Mouse (Mus musculus): ENCODE data around the gene Rapgef3.

Rapgef3 gene

DNA sequence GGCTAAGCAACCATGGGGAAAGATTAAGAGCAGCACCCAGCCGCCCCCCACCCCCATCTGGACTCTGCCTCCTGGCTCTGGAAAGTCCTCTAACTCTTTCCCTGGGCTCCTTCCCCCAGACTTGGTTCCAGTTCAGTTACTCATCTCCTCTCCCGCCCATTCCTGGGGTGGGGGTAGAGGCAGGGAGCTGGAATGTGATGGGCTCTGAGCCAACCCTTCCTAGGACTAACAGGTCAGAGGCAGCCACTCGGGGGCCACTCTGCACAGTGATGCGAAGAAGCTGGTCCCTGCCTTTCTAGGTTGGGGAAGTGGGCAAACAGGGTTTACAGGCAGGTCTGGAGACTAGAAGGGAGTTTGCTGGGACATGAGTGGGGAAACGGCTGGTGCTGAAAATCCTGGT lies 5.3 kb upstream of the Rapgef3 start:
- DNase-seq = peak; percentile 97 to 99

DNA sequence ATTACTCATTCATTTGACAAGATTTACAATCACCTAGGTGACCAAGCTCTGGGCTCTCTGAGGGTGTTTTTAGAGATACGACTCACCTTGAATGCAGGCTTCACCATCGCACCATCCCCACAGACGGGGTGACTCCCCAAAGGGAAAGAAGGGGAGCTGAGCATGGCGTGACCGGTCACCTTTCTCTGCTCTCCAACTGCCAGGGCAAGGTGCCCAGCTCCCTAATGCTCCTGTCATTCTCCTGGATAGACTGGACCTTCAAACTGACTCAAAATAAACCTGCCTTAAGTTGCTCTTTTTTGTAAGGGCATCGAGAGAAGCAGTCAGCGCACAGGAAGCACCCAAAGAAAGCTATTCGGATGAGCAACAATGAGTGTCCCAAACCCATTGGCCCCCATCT lies 2.5 kb upstream of the Rapgef3 start:
- DNase-seq = peak in 1 of 2 experiments; percentile 59

DNA sequence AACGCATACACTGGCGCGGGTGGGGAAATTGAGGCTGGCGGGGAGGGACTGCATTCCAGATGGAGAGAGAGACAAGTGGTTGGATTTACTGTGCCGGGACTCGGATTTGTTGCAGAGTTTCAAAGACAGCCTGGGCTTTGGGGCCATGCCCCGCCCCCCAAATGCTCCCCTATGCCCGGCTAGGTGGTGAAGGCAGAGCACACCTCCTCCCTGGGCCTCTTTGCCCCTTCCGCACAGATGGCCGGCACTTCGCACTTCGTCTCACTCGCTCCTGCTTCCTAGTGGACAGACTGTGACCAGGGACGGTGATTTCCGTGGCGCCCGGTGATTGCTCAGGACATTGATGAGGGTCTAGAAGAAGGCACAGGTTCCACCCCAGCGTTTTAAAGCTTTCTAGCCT lies 420 bp upstream of the Rapgef3 start:
- DNase-seq = peak; percentile 69 to 79

DNA sequence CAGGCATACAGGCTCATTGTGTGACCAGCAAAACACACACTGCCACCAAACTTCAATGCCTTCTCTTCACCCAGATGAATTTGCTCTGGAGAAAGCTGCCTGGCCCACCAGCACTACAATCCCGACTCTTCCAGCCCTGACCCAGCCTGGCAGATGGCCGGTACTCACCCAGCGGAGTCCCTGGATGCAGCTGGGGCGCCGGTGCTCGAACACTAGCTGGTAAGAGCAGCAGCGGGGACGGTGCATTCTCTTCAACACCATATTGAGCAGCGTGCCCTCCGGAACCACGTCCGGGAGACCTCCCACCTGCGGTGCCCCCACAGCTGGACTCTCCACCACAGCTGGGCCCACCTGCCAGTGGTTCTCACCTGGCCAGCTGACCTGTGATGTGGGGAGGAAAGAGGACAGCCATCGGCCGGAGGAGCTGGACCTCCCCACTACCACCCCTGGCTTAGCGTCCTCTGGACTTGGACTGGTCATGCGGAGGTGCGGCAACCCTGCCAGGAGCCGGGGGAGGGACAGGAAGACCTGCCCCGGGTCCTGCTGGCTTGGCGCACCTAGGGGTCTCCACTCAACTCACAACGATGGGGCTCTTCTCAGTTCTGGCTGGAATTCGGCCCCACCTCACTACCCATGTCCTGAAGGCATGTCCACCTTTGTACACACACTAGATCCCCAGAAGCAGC lies 1.0 kb downstream of the Rapgef3 start:
- peak; percentile 86 to 88 for DNase-seq

DNA sequence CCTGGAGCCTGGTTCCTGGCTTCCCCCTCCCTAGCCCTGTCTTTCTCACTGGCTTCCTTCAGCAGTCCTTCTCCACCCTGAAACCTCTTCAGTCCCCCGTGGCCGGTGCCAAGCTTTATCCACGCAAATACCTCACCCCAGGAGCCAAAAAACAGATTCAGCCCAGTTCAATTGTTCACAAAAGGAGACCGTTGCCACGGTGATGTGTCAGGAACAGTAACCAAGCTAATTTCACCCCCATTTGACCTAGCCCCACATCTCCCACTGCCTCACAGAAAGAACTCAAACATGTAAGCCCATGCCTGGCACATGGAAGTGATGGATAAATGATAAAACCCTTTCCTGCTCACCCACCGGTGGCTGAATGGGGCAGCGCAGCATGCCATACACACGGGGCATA lies 1.6 kb downstream of the Rapgef3 start:
- DNase-seq = no peak

DNA sequence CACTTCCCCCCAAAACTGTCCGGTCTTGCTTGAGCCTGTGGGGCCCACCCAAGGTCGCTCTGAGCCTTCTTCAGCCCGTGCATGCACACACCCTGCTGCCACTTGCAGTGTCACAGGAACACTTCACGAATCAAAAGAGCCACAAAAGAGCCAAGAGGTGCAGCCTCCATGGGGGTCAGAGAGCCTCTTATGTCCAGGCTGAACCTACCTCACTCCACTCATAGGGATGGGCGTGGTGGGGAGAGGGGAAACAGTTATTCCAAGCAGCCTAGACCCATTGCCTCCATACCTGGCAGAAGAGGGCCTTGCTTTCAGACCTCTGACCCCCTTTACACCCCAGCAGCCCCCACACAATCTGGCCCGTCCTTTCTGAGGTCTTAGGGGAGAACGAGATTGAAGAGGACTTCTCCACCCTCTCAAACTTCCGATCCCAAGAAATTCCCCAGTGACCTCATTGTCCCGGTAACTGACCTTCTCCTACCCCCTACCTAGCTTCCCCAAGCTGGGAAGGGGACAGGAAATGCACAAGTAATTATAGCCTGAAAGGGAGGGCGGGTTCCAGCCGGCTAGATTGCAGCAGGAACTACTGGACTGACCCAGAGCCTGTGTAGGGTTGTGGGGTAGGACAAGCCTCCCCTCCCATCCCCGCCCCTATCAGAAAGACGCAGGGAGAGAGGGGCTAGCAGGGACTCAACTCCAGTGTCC lies 2.5 kb downstream of the Rapgef3 start:
- peak; percentile 67 to 84 for DNase-seq

DNA sequence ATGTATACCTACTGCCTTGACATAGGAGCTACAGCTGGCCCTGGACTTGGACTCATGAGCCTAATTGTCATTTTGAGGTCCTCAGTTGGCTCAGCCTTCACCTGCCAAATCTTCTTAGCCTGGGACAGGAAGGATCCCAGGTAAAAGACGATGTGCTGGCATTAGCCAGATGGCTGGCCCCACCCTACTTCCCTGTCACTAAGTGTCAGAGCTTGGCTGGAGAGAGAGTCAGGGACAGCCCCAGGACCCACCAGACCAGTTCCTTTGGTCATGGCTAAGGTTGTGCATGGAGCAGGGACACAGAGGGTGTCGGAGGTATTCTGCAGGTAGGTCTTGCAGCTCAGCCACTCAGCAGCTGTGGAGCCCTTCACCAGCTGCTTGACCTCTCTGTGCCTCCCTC lies 3.2 kb downstream of the Rapgef3 start:
- DNase-seq = no peak

DNA sequence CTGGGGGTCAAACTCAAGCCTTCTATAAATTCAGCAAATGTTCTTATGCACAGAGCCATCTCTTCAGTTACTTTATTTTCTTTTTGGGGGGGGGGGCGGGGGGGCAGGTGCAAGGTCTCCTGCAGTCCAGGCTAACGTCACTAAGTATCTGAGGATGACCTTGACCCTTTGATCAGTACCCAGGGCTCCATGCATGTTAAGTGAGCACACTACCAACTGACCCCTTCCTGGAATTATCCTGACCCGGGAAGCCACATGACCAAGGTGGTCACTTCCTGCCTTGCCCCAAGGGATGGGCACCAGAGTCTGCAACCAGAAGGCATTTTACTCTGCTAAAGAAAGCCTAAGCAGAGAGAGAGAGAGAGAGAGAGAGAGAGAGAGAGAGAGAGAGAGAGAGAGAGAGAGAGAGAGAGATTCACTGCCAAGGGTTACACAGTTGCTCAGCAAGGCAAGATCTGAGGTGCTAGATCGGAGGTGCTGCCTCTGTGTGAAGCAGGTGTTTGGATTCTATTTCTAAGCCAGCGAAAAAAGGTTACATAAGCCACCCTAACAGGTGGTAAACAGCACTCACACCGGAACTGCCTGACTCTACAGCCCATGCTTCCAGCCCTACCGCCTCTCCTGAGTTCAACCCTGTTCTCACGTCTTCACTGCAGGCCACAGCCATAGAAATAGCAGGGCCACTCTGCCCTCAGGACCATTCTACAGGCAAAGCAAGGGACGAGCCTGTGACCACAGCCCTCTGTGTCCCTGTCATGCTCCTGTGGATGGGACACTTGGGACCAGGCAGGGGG lies 4.3 kb downstream of the Rapgef3 start:
- DNase-seq = peak in 1 of 2 experiments; percentile 69

DNA sequence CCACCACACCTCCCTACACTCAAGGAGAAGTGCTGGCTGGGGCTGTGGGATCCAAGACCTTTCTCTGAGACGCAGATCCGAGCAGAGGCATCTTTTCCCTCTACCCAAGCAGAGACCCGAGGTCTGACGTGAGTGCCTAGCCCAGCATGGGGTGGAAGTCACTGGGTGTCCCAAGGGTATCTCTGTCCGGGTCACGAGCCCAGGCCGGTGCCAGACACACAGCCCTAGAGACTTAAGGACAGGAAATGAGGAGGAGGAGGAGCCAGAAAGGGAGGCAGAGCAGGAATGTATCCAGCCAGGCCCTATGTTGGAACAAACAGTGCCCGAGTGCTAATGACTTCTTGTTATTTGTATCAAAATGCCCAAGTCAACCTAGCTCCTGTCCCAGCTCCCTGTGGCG lies 5.0 kb downstream of the Rapgef3 start:
- peak; percentile 79 to 91 for DNase-seq

DNA sequence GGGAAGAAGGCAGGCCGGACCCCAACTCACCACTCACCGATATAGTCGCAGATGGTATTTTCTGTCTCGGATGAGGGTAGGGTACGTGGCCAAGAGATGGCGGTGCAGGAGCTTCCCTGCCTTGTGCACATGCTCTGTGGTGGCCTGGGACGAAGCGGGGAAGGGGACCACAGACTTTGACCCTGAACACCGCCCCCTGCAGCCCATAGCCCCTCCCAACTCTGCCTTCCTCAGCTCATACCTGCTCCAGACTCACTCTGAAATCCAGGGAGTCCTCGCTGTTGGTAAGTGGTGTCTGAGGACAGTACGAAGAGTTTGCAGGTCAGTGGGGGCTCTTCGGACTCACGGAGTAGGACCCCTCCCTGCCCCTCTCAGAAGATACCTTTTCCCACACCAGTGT lies 6.3 kb downstream of the Rapgef3 start:
- DNase-seq = peak; percentile 61 to 69

DNA sequence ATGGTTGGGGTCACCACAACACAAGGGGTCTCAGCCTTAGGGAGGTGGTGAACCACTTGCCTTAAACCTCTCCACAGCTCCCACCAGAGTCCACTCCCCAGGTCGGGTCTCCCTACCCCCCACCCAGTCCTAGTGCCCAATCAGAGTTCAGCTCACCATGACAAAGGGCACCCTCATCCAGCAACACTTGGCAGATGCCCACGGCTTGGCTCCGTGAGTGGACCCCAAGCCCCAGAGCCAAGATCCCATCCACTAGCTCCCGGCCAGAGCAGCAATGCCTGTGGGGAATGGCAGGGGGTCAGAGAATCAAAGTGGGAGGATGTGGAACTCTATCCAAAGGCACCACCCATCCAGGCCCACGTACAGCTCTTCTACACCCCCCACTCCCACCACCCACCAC lies 6.8 kb downstream of the Rapgef3 start:
- DNase-seq = no peak

DNA sequence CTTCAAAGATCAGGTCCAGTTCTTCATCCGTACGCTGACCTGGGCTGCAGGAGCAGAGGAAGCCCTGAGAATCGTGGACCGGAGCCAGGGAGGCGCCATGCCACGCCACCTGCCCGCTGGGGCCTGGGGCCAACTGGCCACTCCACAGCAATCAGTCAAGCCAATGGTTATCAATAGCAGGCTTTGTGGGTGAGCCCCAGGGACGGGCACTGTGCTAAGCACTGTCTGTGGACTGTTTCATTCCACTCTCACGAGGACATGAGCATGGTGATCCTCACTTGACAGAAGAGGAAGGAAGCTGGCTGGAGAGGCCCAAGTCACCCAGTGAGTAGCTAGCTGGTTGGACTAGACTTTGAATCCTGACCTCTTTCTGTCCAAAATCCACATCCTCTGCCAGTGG lies 7.8 kb downstream of the Rapgef3 start:
- peak; percentile 51 to 76 for DNase-seq

DNA sequence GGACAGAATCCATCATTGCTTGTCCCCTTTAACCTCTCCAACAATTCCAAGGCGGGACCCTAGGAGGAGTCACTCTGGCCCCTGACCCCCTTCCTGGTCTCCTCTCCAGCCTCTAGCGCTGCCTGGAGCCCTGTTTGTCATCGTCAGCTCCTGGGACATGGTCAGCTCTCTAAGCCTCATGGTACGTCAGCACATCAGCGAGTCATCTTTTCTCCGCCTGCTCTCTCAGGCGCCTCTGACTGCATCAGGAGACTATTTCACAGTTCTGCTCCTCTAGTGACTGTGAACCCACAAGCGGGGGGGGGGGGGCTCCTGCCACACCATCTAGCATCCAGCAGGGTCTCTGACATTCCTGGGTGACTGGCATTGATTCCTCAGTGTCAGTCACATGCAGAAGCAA lies 12.4 kb downstream of the Rapgef3 start:
- no peak for DNase-seq

DNA sequence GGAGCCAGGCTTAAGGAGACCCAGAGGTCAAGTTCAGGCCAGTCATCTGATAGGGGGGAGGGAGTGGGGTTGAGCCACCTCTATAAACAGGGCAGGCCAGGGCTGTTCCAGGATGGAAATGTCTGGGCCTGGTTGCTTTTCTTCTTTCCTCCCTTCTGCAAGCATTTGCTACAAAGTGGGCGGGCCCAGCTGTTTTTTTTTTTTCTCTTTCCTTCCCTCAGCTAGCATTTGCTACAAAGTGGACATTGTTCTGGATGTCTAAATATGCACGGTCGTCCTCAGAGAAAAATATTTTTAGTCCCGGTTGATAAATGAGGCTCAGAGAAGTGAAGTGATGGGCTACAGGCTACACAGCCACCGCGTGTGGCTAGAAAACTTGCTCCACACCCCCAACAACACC lies 13.3 kb downstream of the Rapgef3 start:
- DNase-seq = no peak

DNA sequence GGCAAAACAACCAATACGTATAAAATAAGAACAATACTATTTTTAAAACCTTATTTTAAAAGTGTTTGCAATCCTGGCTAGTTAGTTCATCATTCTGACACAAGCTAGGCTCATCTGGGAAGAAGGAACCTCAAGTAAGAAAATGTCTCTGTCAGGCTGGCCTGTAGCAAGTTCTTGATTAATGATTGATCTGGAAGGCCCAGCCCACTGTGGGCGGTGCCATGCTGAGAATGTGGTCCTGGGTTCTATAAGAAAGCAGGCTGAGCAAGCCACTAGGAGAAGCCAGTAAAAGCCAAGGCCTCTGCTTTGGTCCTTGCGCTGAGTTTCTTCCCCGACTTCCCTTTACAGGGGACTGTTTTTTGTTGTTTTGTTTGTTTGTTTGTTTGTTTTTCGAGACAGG lies 15.3 kb downstream of the Rapgef3 start:
- DNase-seq = peak; percentile 68 to 75

DNA sequence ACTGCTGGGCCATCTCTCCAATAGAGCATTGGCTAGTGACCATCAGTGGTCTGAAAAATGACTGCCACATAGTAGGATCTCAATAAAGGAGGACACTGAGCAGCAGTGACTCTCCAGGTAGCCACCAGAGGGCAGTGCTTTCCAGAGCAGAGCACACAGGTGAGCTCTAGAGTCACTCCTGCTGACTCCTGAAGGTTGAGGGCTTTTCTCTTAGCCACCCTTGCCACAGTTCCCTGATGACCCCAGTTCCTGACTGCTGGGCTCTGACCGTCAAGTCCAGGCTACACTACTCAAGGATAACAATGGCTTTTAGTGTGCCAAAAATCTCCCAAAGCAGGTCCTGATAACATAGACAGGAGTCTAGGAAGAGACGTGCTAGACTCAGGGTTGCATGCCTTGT lies 16.1 kb downstream of the Rapgef3 start:
- peak in 1 of 2 experiments; percentile 63 for DNase-seq

DNA sequence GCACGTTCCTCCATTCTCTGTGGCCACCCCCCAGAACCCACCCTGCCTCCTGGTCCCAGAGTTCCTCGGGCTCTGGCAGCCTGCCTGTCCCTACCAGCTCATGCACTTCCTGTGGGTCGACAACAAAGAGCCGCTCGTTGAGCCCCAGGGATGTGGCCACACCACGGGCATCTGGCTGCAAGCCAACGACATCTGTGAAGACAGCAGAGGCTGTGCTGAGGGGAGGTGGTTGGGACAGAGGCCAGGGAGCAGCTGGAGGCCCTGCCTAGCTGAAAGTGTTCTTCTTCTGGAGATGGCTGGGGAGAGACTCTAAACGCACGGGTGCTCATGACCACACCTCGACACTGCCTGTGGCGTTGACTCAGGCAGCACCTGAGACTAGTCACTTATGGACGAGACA lies 17.1 kb downstream of the Rapgef3 start:
- peak; percentile 89 to 91 for DNase-seq

DNA sequence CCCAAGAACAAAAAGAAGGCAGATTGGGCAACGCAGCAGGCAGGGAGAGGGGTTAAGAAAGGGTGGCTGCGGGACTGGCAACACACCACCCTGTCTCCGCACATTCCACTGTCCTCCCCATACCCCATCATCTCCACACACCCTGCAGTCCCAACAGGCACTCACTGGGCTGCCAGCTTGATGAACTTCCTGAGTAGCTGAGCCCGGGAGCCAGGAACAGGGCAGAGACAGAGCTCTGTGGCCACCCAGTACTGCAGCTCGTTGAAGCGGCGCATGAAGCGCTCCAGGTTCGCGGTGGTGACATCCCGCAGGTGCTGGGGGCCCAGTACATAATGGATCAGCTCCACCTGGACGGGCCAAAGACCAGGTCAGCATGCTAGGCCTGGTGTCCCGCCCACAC lies 17.9 kb downstream of the Rapgef3 start:
- no peak for DNase-seq

DNA sequence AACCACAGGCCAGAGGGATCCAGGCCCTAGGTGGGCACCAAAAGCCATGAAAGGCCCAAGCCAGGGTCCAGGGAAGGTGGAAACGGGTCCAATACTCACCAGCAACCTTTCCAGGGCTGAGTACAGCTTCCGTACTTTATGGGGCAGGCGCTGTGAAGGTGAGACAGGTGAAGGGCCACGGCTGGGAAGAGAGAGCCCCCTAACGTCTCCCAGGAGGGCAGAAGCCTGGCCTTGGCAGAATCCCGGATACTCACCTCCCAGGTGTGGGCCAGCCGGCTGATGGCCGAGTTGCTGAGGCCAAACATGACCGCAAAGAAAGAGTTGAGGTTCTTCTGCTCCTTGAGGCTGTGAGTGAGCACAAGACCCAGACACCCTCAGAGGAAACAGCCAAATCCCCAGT lies 18.4 kb downstream of the Rapgef3 start:
- no peak for DNase-seq

DNA sequence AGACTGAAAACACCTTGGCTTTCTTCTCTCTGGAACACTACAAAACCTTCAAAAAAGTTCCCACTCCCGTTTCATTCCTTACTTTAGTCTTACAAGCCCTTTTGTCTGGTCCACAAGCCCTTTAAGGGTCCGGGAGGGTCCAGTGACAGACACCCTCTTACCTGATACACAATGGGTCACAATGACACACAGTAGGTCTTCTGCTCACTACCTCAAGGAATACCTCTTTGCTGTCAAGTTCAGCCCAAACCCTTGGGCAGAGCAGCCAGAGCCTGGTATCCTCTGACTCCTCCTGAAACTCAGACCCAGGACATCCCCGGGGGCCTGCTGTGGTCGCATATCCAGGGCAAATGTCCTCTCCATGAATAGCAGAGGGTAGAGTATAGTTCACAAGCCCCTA lies 18.8 kb downstream of the Rapgef3 start:
- no peak for DNase-seq

DNA sequence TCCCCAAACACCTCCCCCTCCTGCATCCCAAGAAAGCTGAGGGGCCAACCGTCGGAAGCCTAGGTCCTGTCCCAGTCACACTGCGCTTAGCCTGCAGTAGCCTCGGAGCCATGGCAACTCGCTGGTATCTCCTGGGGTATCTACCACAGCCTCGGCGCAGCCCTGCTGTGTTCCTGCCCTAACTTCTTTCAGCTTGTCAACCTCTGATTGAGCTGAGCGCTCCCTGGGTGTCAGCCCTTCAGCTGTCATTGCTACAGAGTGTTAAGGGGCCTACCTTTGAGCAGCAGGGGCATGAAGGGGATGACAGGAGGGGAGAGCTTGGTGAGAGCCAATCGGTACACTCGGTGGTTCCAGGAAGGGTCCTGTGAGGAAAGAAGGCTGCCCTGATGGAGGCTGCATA lies 19.5 kb downstream of the Rapgef3 start:
- DNase-seq = no peak

DNA sequence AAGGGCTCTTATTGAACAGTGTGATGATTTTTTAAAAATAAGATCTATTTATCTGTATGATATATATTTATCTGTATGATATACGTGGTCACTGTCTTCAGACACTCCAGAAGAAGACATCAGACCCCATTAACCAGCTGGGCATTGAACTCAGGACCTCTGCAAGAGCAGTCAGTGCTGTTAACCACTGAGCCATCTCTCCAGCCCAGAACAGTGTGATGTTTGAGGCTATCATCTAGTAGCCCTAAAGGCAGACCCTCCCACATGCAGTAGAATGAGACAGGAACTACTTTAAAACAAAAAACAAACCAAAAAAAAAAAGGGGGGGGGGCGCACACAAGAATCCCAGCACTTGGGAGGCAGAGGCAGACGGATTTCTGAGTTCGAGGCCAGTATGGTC lies 20.3 kb downstream of the Rapgef3 start:
- no peak for DNase-seq

DNA sequence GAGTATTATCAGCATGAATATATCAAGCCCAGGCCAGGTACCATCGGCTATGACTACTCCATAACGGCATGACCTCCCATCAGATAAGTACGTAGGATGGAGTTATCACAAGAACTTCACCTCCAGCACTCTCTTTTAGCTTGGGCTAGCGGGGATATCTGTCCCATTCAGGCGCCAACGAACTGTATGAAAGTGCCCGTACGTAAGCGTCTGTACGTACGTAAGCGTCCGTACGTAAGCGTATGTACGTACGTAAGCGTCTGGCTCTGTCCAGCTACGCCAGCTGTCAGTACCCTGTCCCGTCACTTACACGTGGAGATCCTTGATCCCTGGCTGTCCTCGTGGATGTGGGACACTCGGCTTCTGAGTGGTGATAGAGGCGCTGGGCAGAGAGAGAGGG lies 21.0 kb downstream of the Rapgef3 start:
- no peak for DNase-seq

DNA sequence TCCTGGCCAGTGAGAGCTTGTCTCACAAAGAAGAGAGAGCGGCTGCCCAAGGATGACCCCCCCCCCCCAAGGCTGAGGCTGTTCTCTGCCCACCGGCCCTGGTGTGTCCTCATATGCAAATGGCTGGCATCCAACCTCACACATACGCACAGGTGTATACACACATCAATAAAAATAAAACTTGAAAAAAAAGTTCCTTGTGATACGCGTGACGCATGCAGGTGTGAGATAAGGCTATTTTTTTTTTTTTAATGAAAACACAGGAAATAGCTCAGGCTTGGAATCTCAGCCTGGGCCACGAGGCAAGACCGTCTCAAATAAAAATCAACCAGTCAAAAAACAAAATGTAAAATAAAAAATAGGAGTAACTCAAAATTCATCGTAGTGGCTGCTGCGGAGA lies 21.5 kb downstream of the Rapgef3 start:
- no peak for DNase-seq

Measured in kidney, postnatal 36 days (tissue).